Mouse (Mus musculus): Measurements from ENCODE around the gene Gm1043. TPM values are rescaled to one million over a fixed set of nuclear protein-coding genes. Genes with fewer than 3 reads are reported as not detected.
A peak's percentile ranks its signal among the peaks of the same experiment; 100 is the strongest.

Gm1043 gene
- total RNA-seq, 4 experiments from 2014 or later = 34.8 to 40.7 (median 36.0) TPM

DNA sequence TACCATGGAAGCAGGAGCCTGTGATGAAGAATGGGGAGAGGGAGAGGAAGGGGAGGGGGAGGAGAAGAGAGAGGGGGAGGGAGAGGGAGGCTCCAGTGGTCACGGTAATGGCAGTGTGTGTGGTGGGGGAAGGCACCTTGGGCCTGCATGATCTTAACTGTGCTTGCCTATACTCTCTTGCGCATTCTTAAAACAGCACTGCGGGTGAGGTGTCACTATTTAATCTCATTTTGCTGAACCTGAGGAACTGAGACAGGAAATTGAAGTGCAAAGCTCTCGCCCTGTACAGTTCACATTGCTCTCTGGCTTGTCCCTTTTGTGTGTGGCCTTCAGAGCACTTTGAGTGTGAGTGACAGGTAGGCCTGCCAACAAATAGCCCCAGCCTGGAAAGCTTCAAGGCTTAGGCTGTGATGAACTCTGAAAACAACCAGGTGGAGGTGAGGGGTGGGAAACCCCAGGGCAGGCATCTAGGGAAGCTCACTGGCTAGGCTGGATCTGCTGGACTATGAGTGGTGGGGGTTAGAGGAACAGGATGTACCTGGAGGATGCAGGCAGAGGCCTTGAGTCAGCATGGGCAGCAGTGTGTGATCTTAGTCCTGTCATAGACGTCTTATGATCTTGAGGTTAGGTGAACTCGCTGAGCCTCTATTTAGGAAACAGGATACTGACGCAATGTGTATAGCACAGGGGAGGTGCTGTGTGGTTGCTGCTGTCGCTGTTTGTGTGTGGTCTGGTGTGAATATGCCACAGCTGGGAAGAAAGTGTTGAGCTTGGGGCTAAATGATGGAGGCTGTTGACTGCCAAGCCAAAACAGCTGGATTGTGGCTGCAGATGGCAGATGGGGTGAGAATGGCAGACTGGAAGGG lies 18.2 kb upstream of the Gm1043 start:
- no peak for DNase-seq (ENCODE audit: low spot score in 2 of 2)

DNA sequence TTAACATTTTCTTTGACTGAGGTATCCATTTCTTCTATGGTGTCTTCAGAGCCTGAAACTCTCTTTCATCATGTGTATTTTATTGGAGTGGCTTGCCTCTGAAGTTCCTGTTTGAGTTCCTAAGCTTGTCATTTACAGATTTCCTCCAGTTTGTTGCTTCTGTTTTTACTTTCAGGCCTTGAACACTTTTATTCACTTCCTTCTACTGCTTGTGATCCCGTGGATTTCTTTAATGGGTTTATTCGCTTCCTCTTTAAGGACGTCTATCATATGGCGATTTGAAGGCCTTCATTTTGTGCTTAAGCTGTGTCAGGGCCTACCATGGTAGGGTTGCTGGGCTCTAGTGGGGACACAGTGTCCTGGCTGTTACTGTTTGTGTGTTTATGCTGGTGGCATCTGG lies 11.5 kb upstream of the Gm1043 start:
- no peak for DNase-seq (ENCODE audit: low spot score in 2 of 2)

DNA sequence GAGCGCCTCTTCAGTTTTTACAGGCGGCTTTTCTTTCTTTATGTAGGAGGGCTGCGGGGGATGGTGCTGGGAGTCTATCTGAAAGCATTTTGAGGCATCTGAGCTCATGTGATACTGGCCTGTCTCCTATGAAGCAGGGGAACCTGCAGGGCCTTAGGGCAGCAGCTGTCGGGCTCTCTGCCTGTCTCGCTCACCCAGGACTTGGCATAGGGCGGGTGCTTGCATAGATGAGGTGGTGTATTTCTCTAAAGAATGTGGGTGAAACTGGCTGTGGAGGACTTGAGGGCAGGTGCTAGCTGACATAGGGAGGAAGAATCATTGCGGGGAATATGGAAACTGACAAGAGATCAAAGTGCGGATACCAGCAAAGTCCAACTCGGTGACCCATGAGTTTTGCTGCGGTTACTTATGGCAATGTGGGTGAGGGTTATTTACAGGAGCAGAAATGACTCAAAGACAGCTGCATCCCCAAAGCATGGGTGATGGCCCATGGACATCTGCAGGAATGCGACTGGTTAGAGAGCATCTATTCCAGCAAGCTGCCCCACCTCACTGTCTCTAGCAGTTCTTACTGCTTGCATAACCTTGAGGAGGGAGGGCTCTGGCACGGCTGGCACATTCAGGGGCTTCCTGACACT lies 8.4 kb upstream of the Gm1043 start:
- DNase-seq (ENCODE audit: low spot score in 2 of 2) = peak in 1 of 2 experiments; percentile 72

DNA sequence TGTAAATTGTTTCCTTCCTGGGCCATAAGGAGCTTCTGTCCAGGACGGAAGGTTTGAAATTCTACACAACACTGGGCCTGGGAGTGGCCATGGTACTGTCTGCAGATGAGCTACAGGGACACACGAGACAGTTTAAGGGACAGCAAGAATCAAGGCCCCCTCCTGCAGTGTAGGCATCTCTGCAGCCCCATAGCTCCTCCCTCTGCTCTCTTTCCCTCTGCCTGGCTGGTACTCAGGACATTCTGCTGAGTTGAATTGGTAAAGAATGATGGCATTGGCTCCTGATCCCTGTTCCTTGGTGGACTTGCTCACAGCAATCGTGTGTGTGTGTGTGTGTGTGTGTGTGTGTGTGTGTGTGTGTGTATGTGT lies 7.9 kb upstream of the Gm1043 start:
- no peak for DNase-seq (ENCODE audit: low spot score in 2 of 2)

DNA sequence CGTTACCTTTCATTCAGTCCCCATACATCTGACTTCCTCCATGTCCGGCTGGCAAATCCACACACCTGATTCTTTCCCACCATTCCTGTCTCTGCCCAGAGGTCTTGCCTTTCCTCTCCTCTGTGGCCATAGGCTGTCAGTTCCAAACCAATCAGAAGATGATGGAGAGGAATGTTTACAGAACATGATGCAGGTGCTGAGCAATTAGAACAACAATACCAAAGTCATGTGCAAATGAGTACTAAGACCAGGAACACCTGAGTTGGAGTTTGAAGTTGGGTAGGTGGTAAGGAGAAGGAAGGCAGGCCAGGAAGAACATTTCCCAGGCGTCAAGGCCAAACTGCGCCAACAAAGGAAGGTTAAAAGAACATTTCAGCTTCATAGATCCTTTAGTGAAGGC lies 5.7 kb upstream of the Gm1043 start:
- no peak for DNase-seq (ENCODE audit: low spot score in 2 of 2)

DNA sequence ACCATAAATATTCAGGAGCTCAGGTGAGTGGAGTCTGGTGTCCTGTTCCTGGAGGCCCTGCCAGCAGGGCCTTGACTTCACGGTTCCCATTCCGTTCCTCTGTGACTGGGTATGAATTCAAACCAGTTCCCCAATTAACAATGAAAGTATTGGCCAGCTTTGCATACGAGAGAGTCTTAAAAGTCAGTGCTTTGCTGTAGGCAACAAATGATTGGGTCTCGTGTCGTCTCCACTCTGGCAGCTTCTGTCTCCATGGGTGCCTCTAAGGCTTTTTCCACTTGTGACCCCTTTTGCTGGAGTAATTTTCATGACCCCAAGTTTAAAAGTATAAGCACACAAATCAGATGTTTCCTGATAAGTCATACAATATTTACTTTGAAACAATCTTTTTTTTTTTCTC lies 4.6 kb upstream of the Gm1043 start:
- DNase-seq (ENCODE audit: low spot score in 2 of 2) = no peak

DNA sequence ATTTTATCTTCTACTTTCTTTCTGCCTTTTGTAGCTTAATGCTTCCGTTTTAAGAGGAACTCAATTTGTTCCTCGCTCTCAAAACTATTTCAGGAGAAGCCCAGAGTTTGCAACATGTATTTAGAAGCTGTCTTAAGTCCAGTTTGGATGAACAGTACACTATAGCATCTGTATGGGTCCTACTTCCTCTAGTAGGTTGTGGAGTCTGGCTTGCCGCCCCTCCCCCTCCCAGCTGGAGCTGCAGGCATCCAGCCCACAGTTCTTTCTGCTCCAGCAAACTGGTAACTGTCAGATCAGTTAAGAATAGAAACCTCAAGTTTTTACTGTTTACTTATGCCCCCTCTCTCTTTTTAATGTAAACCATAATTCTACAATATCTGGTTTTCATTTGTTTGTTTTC lies 2.8 kb upstream of the Gm1043 start:
- DNase-seq (ENCODE audit: low spot score in 2 of 2) = peak in 1 of 2 experiments; percentile 80

DNA sequence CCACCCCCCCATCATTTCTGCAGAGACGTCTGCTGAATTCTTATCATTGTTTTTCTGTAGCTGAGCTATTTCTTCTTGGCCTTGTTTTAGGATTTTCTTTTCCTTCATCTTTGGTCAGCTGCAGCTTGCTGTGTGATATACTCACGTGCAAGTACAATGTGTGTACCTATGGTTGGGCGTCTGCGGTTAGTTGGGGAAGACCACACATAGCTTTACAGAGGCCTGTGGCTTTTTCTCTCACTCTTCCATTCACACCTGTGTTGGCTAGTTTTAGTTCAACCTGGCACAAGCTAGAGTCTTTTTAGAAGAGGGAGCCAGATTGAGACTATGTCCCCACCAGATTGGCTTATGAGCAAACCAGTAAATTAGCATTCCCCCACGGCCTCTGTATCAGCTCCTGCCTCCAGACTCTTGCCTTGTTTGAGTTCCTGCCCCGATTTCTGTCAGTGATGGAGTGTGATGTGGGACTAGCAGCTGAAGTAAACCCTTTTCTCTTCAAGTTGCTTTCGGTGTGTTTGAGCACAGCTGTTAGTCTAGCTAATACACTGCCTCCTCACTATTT lies 1.9 kb upstream of the Gm1043 start:
- DNase-seq (ENCODE audit: low spot score in 2 of 2) = no peak

DNA sequence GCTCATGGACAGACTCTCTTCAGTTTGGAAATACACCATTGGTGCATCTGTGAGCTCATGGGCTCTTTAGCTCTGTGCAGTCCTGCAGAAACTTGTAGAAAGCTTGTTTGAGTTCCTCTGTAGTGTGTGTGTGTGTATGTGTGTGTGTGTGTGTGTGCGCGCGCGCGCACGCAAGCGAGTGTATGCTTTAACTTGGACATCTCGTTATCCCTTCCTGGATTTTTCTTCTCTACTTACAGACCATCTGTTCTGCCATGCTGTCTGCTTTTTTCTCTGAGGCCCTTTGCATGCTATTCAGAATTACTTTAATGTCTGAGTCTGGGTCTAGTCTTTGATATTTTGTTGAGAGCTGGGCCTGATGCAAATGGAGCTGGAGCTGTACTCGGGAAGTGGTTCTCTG lies 1.3 kb upstream of the Gm1043 start:
- no peak for DNase-seq (ENCODE audit: low spot score in 2 of 2)

DNA sequence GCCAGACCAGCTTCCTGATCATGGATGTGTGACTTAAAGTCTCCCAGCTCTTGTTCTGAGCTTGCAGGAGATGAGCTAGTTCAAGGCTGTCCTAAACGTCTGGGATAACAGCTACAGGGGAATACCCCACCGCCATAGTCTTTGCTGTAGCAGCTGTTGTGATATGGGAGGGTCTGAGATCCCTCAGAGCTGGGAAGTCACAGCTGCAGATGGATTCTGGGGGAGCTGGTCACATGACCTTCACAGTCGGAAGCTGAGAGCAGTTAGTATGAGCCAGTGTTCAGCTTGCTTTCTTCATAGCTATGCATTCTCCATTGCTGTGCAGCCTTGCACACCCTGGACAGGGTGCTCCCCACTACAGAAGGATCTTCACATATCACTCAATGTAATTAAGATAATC lies 748 bp downstream of the Gm1043 start:
- no peak for DNase-seq (ENCODE audit: low spot score in 2 of 2)

DNA sequence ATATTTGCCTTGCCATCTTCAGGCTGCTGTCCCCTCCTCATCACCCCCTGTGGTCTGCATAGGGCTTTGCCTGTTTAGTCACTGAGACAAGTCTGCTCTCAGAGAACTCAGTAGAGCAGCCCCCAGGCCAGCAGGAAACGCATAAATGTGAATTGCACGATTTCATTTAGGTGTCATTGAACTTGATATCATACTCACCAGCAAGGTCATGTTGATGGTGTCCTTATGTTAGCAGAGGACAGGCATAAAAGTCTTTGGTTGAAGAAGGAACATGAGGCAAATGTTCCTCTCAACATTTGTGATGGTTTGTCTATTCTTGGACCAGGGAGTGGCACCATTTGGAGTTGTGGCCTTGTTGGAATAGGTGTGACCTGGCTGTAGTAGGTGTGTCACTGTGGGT lies 2.6 kb downstream of the Gm1043 start:
- DNase-seq (ENCODE audit: low spot score in 2 of 2) = no peak

DNA sequence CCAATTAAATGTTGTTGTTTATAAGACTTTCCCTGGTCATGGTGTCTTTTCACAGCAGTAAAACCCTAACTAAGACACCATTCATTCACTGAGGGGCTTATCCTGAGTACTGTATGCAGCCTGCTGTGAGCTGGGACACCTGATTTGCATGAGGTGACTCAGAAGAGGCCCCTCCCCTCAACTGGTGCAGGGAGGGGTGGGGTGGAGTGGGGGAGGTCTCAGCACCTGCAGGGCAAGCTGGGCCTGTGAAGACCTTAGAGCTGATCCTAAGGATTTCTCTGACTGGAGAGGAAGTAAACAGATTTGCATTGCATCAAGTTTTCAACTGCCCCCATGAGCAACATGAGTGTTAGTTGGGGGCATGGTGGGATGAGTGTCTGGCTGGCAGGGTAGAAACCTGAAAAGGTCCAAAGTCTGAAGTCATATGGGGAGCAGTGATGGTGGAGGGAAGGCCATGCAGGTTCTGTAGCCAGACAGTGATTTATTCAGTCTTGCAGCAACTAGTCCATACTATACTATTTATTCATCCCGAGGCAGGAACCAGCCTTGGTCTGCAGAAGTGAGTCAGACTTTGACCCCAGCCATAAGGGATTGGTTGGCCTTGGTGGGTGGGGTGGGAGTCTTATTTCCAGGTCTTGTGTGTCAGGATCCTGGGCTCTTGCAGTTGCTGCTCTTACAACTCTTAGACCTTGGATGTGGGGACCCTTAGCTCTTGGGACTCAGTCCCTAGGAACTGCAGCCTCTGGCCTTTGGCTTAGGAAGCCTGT lies 3.4 kb downstream of the Gm1043 start:
- no peak for DNase-seq (ENCODE audit: low spot score in 2 of 2)

DNA sequence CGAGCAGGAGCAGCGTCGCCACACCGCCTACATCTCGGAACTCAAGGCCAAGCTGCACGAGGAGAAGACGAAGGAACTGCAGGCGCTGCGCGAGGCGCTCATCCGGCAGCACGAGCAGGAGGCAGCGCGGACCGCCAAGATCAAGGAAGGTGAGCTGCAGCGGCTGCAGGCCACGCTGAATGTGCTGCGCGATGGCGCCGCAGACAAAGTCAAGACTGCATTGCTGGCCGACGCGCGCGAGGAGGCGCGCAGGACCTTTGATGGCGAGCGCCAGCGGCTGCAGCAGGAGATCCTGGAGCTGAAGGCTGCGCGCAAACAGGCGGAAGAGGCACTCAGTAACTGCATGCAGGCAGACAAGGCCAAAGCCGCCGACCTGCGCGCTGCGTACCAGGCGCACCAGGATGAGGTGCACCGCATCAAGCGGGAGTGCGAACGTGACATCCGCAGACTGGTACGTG lies 6.0 kb downstream of the Gm1043 start:
- no peak for DNase-seq (ENCODE audit: low spot score in 2 of 2)

DNA sequence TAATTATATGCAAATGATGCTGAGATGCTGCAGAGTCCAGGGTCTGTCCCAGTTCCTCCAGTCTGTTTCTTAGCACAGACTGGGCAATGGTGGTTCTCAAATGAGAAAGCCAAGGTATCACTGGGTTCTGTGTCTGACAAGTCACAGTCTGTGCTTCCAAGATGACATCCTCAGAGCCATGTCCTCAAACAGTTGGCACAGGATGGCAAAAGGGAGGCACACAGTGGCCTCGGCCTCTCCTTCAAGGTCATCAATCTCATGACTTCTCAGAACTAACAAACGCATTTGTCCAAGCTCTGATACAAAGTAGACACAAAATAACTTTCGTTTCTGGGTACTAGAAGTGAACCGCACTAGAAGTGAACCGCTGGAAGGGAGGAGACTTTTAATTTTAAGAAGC lies 9.8 kb downstream of the Gm1043 start:
- no peak for DNase-seq (ENCODE audit: low spot score in 2 of 2)

DNA sequence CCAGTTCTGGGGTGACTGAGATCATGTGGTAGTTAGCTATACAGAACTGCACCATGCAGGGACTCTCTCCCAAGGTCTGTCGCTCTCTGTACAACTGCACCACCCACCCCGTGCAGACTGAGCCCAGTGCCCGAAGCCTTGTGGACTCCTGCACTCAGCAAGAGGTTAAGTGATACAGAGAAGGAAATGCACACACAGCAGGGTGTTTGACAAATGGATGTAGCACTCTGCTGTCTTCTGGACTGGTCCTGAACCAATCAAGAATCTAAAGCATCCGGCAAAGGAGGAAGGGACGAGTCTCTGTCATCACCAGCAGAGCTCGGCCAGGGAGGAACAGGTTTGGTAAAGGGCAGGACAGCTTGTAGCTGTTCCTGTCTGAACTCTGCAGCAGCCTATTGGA lies 12.4 kb downstream of the Gm1043 start:
- DNase-seq (ENCODE audit: low spot score in 2 of 2) = no peak

DNA sequence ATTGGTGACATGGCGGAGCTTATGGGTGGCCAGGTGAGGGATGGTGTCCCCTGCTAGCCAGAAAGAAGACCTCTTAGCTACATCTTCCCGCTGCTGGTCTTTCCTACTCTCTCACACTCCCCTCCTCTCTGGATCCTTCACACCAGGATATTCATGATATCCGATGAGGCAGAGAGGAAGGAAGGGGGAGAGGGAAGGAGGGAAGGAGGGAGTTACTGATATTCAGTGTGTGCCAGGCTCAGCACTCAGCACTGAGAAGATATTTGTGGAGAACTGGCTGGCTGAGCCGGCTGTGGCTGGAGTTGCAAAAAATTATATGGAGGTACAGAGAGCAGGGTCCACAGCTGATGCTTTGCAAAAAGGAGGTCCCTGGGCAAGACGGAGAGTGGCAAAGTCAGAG lies 15.6 kb downstream of the Gm1043 start:
- no peak for DNase-seq (ENCODE audit: low spot score in 2 of 2)

DNA sequence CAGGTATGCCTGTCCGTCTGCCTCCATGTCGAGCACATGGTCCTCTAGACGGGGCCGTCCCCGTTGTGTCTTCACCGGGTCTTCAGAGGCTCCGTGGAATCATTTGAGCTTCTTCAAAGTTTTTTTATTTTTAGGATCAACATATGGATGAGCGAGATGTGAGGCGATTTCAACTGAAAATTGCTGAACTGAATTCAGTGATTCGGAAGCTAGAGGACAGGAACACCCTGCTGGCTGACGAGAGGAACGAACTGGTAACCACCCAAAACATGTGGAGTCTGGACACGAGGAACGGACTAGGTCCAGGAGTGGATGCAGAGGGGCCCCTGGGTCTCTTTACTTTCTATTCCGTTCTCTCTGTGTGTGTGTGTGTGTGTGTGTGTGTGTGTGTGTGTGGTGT lies 16.5 kb downstream of the Gm1043 start:
- no peak for DNase-seq (ENCODE audit: low spot score in 2 of 2)

DNA sequence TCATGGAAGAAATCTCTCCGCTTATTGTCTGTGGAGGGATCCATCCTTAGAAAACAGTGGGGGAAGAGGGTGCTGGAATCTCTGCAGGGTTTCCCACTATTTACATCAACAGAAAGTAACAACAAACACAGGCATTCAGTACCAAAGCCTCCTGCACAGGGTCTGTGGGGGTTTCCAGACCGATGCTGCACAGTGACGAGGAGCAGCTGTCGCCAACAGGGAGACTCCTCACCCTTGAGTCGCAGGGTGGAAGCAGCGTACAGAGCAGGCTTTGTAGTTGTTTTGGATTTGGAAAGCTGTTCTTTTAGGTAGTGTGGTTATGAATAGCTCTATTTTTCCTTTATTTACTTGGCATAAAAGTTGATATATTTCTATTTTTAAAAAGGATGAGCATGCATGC lies 16.9 kb downstream of the Gm1043 start:
- no peak for DNase-seq (ENCODE audit: low spot score in 2 of 2)

DNA sequence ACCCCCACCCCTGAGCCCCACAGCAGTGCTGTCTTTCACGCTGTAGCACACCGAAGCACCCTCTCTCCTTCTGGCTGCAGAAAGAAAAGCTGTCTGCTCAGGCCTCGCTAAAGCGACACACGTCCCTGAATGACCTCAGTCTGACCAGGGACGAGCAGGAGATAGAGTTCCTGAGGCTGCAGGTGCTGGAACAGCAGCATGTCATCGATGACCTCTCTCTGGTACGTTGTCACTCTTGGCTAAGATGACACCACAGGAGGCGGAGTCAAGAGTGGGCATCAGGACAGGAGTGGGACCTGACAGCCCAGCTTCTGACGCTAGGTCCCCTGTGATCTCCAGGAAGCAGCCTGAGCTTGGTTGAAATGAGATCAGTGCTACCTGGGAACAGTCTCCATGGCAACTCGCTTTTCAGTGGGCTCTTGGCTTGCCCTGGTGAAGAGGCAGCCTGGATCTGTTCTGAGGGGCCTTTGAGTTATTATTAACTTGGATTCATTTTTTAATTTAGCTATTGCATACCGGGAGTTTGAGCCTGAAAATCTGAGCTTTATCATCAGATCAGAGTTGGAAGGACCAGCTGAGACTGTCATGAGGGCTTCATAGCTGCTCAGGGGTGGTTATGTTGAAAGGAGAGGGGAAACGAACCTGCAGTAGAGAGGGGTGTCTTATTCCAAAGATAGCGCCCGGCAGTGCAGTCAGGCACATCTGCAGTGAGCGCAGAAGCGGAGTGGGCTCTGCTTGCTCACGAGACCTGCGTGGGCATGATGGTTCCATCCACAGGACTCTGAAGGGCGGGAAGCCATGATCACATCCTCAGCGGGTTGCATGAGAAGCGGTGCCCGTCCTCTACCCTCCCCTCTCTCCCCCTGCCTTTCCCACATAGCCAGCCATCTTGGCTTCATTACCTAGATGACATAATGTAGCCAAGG lies 20.6 kb downstream of the Gm1043 start:
- DNase-seq (ENCODE audit: low spot score in 2 of 2) = peak in 1 of 2 experiments; percentile 54

DNA sequence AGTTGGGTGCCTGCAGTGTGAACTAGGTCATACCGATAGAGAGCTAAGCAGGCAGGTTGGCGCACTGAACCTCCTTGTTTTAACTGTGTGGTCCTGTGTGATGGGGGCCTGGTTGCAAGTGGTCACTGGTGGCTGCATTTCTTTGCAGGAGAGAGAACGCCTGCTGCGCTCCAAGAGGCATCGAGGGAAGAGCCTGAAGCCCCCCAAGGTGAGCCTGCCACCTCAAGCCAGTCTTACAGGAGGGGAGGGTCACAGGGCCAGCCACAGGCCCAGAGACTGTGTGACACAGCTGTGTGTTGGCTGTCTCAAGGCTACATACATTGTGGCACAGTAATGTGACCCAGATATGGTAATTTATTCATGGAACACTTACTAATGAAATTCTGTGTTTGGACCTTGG lies 21.9 kb downstream of the Gm1043 start:
- no peak for DNase-seq (ENCODE audit: low spot score in 2 of 2)

DNA sequence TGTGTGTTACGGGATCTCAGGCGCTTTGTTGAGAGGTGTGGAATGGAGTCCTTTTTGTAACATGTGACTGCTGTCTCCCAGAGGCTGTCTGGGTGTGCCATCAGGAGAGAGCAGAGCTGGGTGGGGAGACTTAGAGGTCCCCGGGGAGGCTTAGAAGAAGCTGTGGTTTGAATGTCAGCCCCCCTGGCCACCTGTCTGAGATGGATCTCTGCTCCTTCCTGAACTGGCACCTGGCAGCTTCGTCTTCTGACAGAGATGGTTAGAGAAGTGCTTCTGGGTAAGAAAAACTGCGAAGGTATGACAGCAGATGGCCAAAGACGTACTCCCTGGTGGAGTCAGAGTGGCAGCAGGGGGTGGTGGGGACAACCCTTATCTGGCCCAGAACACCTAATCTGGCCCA lies 22.4 kb downstream of the Gm1043 start:
- DNase-seq (ENCODE audit: low spot score in 2 of 2) = no peak
